Mouse (Mus musculus) mouse embryonic stem cell (cell line): ENCODE results near the gene Cish.

ENCODE experiments used
- in situ Hi-C, 2 experiments: fragments of 300-500 bp; cut with MboI; formaldehyde crosslinking; loops; 1 replicate in 1 of 2; 3 replicates in 1 of 2; pipeline ENCODE4 v1.14.3; 2019 to 2020; ENCODE audit warnings: low sequenced_read_pairs in 2 of 2, low pct_unique_long_range_greater_than_20kb in 1 of 2, mixed read lengths in 1 of 2; ENCODE audit not compliant: unreplicated experiment in 1 of 2

Cish gene

DNA sequence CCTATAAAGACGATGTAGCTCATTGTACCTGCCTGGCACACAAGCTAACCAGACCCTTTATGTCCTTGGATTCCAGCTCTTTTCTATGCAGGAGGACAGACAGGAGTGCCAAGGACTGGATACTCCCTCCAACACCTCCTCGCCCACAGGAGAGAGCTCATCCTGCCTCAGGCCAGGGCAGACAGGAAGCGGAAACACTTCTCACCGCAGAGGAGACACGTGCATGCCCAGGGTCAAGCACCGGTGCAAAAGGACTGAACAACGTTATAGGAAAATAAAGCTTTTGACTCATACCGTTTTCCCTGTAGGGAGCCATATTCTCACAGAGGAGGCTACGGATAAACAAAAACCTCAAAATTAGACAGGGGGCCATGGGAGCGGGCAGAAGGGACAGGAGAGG lies 22.6 kb upstream of the Cish start:
- in situ Hi-C loops, result no loop called here

DNA sequence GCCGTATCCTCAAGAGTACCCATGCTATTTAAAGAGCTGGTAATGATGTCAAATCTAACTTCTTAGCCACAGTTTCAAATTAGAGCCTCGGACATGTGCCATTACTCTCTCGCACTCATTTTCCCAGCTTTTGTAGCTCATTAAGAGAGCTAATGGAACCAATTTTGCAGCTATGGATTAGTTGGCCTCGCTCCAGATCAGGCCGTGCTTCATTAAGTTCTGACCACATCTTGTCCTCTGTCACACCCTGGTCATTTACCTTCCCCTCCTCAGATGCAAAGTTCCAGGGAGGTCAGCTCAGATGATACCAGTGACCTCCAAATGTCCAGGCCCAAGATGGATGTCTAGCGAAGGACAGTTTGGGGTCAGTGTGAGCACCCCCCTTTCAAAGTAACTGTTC lies 21.1 kb upstream of the Cish start:
- in situ Hi-C loops, result no loop called here

GRCm38 (mm10) chr9:107275710-107276109 lies 20.1 kb upstream of the Cish start:
- in situ Hi-C loops, result no loop called here

DNA sequence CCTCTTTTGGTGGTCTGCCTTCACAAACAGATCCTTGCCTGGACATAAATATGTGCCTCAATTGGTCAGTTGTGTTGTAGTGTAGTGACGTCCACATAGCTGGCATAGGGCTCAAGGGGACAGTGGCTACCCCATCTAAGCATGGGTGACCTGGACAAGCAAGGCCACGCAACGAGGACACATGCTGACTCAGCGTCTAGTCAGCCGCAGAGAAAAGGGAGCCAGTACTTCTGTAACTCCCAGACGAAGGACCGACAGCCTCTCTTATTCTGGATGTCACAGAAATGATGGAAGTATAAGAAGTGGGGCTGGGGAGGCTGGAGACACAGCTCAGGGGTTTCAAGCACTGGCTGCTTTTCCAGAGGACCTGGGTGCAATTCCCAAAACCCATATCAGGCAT lies 18.2 kb upstream of the Cish start:
- in situ Hi-C loops, result no loop called here

DNA sequence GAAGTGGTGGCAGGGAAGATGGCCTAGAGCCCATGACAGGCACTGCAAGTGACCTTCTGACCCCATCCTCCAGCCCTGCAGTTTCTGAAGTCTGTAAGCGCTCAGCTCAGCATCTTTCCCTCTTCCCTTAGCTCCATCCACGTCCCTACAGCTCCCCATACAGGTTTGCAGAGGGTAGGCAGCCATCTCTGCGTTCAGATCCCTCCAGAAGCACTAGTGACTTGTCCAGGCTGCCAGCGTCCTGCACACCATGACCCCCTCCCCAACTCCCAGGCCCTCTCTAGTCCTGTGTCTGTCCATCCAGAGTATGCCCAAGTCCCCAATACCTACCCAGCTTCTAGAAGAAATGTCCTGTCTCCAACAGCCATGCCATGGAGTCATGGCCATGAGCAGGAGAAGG lies 17.7 kb upstream of the Cish start:
- in situ Hi-C loops, result no loop called here

- in situ Hi-C loops, result no loop called here
These were observed 17.1 kb upstream of the Cish start for GRCm38 (mm10) chr9:107278527-107279377.

GRCm38 (mm10) chr9:107279378-107280321 lies 16.2 kb upstream of the Cish start:
- in situ Hi-C loops, result no loop called here

GRCm38 (mm10) chr9:107280322-107281027 lies 15.4 kb upstream of the Cish start:
- in situ Hi-C loops, result no loop called here

DNA sequence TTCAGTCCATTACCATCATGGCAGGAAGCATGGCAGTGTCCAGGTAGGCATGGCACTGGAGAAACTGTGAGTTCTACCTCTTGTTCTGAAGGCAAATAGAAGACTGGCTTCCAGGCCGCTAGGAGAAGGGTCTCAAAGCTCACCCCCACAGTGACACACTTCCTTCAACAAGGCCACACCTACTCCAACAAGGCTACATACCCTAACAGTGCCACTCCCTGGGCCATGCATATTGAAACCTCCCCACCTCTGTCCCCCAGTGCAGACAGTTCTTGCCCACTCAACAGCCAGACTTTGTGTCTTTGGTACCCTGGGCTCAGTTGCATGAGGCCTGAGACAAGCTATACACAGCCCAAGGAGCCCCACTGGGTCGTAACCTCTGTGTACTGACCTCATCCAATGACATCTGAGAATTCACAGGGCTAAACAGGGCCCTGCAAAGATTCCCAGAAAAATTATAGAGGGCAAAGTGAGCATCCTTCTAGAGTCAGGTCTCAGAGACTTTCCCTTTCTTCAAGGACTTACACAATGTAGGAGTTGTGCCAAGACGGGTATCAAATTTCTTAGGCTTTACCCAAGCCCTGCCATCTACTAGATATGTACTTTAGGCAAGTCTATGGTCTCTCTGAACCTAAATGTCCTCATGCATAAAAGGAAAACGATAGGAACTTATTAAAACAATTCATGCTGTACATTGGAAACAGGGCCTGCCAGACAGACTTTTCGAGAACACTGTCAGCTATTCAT lies 14.4 kb upstream of the Cish start:
- in situ Hi-C loops, result no loop called here

- in situ Hi-C loops, result no loop called here
These were observed 12.9 kb upstream of the Cish start for GRCm38 (mm10) chr9:107282951-107283350.

GRCm38 (mm10) chr9:107285009-107285408 lies 10.8 kb upstream of the Cish start:
- in situ Hi-C loops, result loop anchor here in 1 of 2 experiments (5.0 kb wide), 1 partner anchor 38 kb away; no protein-coding TSS in a partner anchor

GRCm38 (mm10) chr9:107287294-107287693 lies 8.5 kb upstream of the Cish start:
- in situ Hi-C loops, result loop anchor here in 1 of 2 experiments (5.0 kb wide), 1 partner anchor 40 kb away; no protein-coding TSS in a partner anchor

DNA sequence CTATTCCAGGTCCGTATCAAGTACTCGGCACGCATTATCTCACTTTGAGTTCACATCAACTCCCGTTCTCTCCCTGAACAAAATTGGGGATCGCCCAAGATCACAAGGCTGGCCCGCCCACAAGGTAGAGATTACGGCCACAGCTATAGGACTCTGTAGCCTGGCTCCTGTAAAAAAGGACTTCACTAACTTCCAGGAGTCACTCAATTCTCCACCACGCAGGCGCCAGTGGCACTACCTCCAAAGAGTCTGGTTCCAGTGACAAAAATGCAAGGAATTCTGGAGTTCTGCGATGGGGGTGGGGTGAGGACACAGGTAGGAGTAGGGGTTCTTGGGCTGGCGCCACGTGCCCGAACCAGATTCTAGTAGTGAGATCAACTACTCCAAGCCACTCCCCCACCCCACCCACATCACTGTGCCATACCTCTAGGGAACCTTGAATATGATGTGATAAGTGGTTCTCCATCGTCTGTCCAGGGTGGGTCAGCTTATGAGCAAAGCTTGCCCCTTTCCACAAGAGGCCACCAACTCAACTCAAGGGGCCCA lies 7.6 kb upstream of the Cish start:
- in situ Hi-C loops, result loop anchor here in 1 of 2 experiments (5.0 kb wide), 1 partner anchor 41 kb away; no protein-coding TSS in a partner anchor

GRCm38 (mm10) chr9:107288711-107289110 lies 7.1 kb upstream of the Cish start:
- in situ Hi-C loops, result loop anchor here in 1 of 2 experiments (5.0 kb wide), 1 partner anchor 41 kb away; no protein-coding TSS in a partner anchor

DNA sequence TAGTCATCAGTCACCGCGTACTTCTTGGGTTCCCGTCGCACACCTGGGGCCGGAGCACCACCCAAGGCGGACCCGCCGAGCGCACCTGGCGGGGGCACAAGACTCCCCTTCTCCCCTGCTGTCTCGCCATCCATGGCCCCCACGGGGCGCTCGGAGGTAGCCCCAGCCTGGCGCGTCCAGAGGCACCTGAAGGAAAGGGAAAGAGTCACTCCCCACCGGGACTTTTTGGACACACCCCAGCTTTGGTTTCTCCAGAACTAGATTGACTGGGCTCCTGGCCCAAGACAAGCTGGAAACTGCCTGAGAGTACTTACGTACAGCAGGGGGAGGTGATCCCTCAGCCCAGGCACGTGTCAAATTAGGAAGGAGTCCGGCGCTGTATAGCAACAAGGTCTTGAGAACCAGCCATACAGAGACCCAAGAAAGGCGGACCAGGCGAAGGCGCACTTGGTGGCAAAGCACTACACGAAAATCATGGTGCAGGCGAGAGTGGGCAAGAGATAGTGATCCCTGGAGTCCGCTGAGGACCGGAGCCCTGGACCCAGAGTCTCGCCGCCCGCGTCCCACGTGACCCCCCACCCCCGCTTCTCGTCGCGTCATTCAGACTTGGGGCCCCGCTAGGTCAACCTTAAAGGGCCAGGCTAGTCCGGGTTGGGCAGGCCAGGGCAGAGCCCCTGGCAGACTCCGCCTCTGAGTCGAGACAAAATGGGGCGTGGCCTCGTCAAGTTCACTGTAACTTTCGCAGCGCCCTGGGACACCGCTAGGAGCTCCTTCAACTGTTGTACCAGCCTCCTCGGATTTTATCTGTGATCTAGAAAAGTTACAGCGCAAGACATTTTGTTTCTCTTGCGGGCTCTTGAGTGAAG lies 6.4 kb upstream of the Cish start, which contains the start of gene Mapkapk3:
Mapkapk3 (minus strand) TSS at position 667 of the 866 bp plus-strand sequence.
- in situ Hi-C loops, result loop anchor here in 1 of 2 experiments (5.0 to 10.0 kb wide), 3 partner anchors 42 to 387 kb away; no protein-coding TSS in a partner anchor

GRCm38 (mm10) chr9:107290897-107291296 lies 4.9 kb upstream of the Cish start:
- in situ Hi-C loops, result loop anchor here in 1 of 2 experiments (5.0 to 10.0 kb wide), 2 partner anchors 64 to 389 kb away; no protein-coding TSS in a partner anchor
